Mouse (Mus musculus): ENCODE data around the gene Amh.

DNA sequence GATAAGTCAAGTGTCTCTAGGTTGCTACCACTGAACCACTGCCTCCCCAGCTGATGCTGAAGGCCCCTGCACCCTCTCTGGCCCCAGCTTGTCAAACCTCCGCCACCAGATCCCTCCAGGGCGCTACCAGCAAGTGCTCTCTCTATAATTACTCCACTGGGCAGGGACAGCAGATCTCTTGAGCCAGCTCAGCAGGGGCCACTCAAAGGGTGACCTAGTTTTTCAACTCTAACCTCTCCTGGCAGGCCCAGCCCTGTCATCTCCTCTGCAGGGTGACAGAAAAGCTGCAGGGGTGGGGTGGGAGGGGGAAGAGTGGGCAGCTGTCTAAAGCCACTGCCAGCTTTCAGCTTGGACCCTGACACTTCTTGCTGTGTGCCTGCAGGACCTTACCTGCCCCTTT lies 32.8 kb downstream of the Amh start:
- no peak for TF ChIP-seq POLR2A (IDR thresholded peaks at IDR 0.05; ENCODE audit: insufficient read depth, low read length)
- TF ChIP-seq CTCF (IDR thresholded peaks at IDR 0.05; ENCODE audit: low read depth, low read length): no peak

Measured in ES-Bruce4 (cell line).